Mouse (Mus musculus) limb, embryonic 11.5 days (tissue): ENCODE data around the gene Fiz1. TPM values are rescaled to one million over a fixed set of nuclear protein-coding genes. Genes with fewer than 3 reads are reported as not detected.

Experiments used
- ATAC-seq: fragments of 200-750 bp; cut with Nextera tagmentation; 2 replicates; pipeline ENCODE4 v1.8.0; 2017; ENCODE audit warnings: low read depth; ENCODE audit not compliant: insufficient number of reproducible peaks, low FRiP score, low TSS enrichment
- DNase-seq: peaks from one replicate; pipeline ENCODE4 v3.0.0-alpha.2; 2015; ENCODE audit warnings: low spot score
- H3K27ac ChIP-seq: fragments of 300-500 bp; sonication (generic); replicated peaks from 2 replicates; pipeline ENCODE4 v1.5.1; 2014; ENCODE audit warnings: low read depth, mild to moderate bottlenecking, low read length
- H3K27me3 ChIP-seq: fragments of 300-500 bp; sonication (generic); 2 replicates; pipeline ENCODE4 v1.6.1; 2014; ENCODE audit warnings: mild to moderate bottlenecking, low read length, mixed read lengths; ENCODE audit not compliant: control insufficient read depth, insufficient read depth
- H3K36me3 ChIP-seq: fragments of 300-500 bp; sonication (generic); 2 replicates; pipeline ENCODE4 v1.6.1; 2014; ENCODE audit warnings: mild to moderate bottlenecking, low read length, moderate library complexity, mixed read lengths; ENCODE audit not compliant: control insufficient read depth, insufficient read depth
- H3K4me1 ChIP-seq: fragments of 300-500 bp; sonication (generic); 2 replicates; pipeline ENCODE4 v1.6.1; 2014; ENCODE audit warnings: low read length, mixed read lengths; ENCODE audit not compliant: control insufficient read depth, insufficient read depth
- H3K4me2 ChIP-seq: fragments of 300-500 bp; sonication (generic); 2 replicates; pipeline ENCODE4 v1.6.1; 2014; ENCODE audit warnings: low read depth, mild to moderate bottlenecking, moderate library complexity; ENCODE audit not compliant: severe bottlenecking
- H3K4me3 ChIP-seq: fragments of 300-500 bp; sonication (generic); 2 replicates; pipeline ENCODE4 v1.5.1; 2014; ENCODE audit warnings: low read depth, low read length
- H3K9ac ChIP-seq: fragments of 300-500 bp; sonication (generic); 2 replicates; pipeline ENCODE4 v1.6.1; 2014; ENCODE audit warnings: mild to moderate bottlenecking, low read length
- H3K9me3 ChIP-seq: fragments of 300-500 bp; sonication (generic); 2 replicates; pipeline ENCODE4 v1.6.1; 2016; ENCODE audit warnings: low read length; ENCODE audit not compliant: control insufficient read depth
- WGBS: fragments of 180-500 bp; shearing (Covaris S2); extraction: QIAGEN DNeasy Blood & Tissue Kit; methylation state at CpG from one replicate; pipeline ENCODE4 v1.1.7; 2014; 5-methylcytosine and 5-hydroxymethylcytosine counted together
- polyA plus RNA-seq: library from polyadenylated mRNA; unstranded; fragments of >200 nt; fragmentation: Nextera tagmentation; extraction: Ambion mirVana; gene quantifications from 2 replicates; pipeline ENCODE4 v1.2.1, GENCODE M21; 2014

Fiz1 gene
- polyA plus RNA-seq, 1 experiment from 2014 or later, result 52.6 TPM

- Histone ChIP-seq H3K4me3 (no peak overlapping the region), H3K4me2 (peak overlapping the region; percentile 74; the same call in 1 of the 2 replicates), H3K9ac (no peak overlapping the region), H3K4me1 (peaks cover 12% of the 10 kb centered on the region), H3K27ac (no peak overlapping the region), H3K36me3 (no peaks in the 10 kb centered on the region), H3K27me3 (peaks cover 52% of the 10 kb centered on the region), H3K9me3 (peaks cover 5% of the 10 kb centered on the region; the same call in 1 of the 2 replicates)
- WGBS, result 35% methylated on average over 11 of the region's 11 CpGs
- DNase-seq (no peak), ATAC-seq (no peak)
Observed at GRCm38 (mm10) chr7:5057804-5058203, 43.3 kb upstream of the Fiz1 start.

- Histone ChIP-seq H3K27ac (no peak overlapping the region), H3K9ac (peak overlapping the region; percentile 72), H3K4me1 (peaks cover 17% of the 10 kb centered on the region)
Observed at GRCm38 (mm10) chr7:5057381-5057780, 42.9 kb upstream of the Fiz1 start.

GRCm38 (mm10) chr7:5056651-5057263 lies 42.3 kb upstream of the Fiz1 start:
- DNase-seq (peak; percentile 65), ATAC-seq (no peak)
- peak overlapping the region; percentile 74 for H3K4me2 ChIP-seq
- H3K4me3 ChIP-seq, result peak overlapping the region; percentile 52
- peak overlapping the region; percentile 72 for H3K9ac ChIP-seq
- peaks cover 63% of the 10 kb centered on the region for H3K27me3 ChIP-seq
- H3K27ac ChIP-seq, result no peak overlapping the region
- peaks cover 20% of the 10 kb centered on the region for H3K4me1 ChIP-seq
- WGBS, result 3% methylated on average over 53 of the region's 55 CpGs
- no peaks in the 10 kb centered on the region for H3K36me3 ChIP-seq
- H3K9me3 ChIP-seq, result peaks cover 5% of the 10 kb centered on the region; the same call in 1 of the 2 replicates

More at GRCm38 (mm10) chr7:5057381-5057780, 42.9 kb upstream of the Fiz1 start:
- ATAC-seq, result no peak
- DNase-seq, result no peak
- Histone ChIP-seq H3K27me3 (peaks cover 57% of the 10 kb centered on the region), H3K36me3 (no peaks in the 10 kb centered on the region), H3K4me3 (peak overlapping the region; percentile 52), H3K9me3 (peaks cover 5% of the 10 kb centered on the region; the same call in 1 of the 2 replicates), H3K4me2 (peak overlapping the region; percentile 74)
- WGBS, result 39% methylated on average over 8 of the region's 8 CpGs

GRCm38 (mm10) chr7:5053456-5054179 lies 39.1 kb upstream of the Fiz1 start:
- Histone ChIP-seq H3K4me2 (peak overlapping the region; percentile 48), H3K4me3 (peak overlapping the region; percentile 64), H3K9ac (no peak overlapping the region), H3K36me3 (no peaks in the 10 kb centered on the region), H3K4me1 (peaks cover 12% of the 10 kb centered on the region), H3K27ac (no peak overlapping the region), H3K9me3 (peaks cover 5% of the 10 kb centered on the region; the same call in 1 of the 2 replicates), H3K27me3 (peaks cover 63% of the 10 kb centered on the region)
- DNase-seq (peak; percentile 53), ATAC-seq (no peak)
- WGBS, result 9% methylated on average over 32 of the region's 32 CpGs

- 2% methylated on average over 45 of the region's 45 CpGs for WGBS
- Histone ChIP-seq H3K9me3 (peaks cover 5% of the 10 kb centered on the region; the same call in 1 of the 2 replicates), H3K9ac (peak overlapping the region; percentile 30; the same call in 1 of the 2 replicates), H3K4me1 (peaks cover 12% of the 10 kb centered on the region), H3K4me2 (peak overlapping the region; percentile 90), H3K36me3 (no peaks in the 10 kb centered on the region), H3K27me3 (peaks cover 60% of the 10 kb centered on the region), H3K4me3 (peak overlapping the region; percentile 64), H3K27ac (no peak overlapping the region)
- DNase-seq, result peak; percentile 23
- ATAC-seq, result 0 out of 2 replicates have a peak, but pooled peaks have one; percentile 23
Observed at GRCm38 (mm10) chr7:5052931-5053343, 38.4 kb upstream of the Fiz1 start.

- H3K27me3 ChIP-seq, result peaks cover 55% of the 10 kb centered on the region
Observed at GRCm38 (mm10) chr7:5052438-5052837, 37.9 kb upstream of the Fiz1 start.

GRCm38 (mm10) chr7:5051193-5052192 lies 37.0 kb upstream of the Fiz1 start, which contains the start of gene Zfp580:
TSS of gene Zfp580 (plus strand) at chr7:5051538.
- Histone ChIP-seq H3K27me3 (peaks cover 46% of the 10 kb centered on the region), H3K4me3 (peak within 1 kb of the TSS; percentile 64), H3K27ac (no peak within 1 kb of the TSS), H3K4me2 (peak within 1 kb of the TSS; percentile 90), H3K9ac (peak within 1 kb of the TSS; percentile 72), H3K36me3 (no peaks in the 10 kb centered on the region), H3K9me3 (no peaks in the 10 kb centered on the region), H3K4me1 (peaks cover 12% of the 10 kb centered on the region)
- DNase-seq (peak; percentile 91), ATAC-seq (peak; percentile 61)
- WGBS, result under 1% methylated on average over 65 of the region's 65 CpGs

More at GRCm38 (mm10) chr7:5052438-5052837, 37.9 kb upstream of the Fiz1 start:
- WGBS, result 7% methylated on average over 12 of the region's 12 CpGs
- DNase-seq (peak; percentile 27), ATAC-seq (no peak)
- Histone ChIP-seq H3K36me3 (no peaks in the 10 kb centered on the region), H3K4me1 (peaks cover 12% of the 10 kb centered on the region), H3K9ac (no peak overlapping the region; the same call in 1 of the 2 replicates), H3K27ac (no peak overlapping the region), H3K9me3 (peaks cover 3% of the 10 kb centered on the region; the same call in 1 of the 2 replicates), H3K4me2 (peak overlapping the region; percentile 90), H3K4me3 (peak overlapping the region; percentile 64)
